Mouse (Mus musculus) brain, embryonic 14.5 days (tissue): ENCODE measurements around the gene Klhl8. TPM values are rescaled to one million over a fixed set of nuclear protein-coding genes. Genes with fewer than 3 reads are reported as not detected.
A peak's percentile ranks its signal among the peaks of the same experiment; 100 is the strongest.

Experiments
- DNase-seq: peaks from one replicate; pipeline ENCODE4 v3.0.0-alpha.2; 2011; ENCODE audit warnings: low read depth
- CTCF ChIP-seq: fragments of 200-500 bp; IDR thresholded peaks from 2 replicates; pipeline ENCODE4 v1.5.1; 2012; ENCODE audit warnings: inconsistent platforms, mild to moderate bottlenecking, moderate library complexity, borderline replicate concordance; ENCODE audit not compliant: insufficient read depth, insufficient read length; ENCODE audit errors: extremely low read depth
- POLR2A ChIP-seq: fragments of 200-500 bp; IDR thresholded peaks from 2 replicates; pipeline ENCODE4 v1.6.1; 2012; ENCODE audit warnings: mild to moderate bottlenecking, inconsistent platforms, borderline replicate concordance; ENCODE audit not compliant: poor library complexity, insufficient read depth, insufficient read length, severe bottlenecking; ENCODE audit errors: extremely low read depth
- polyA plus RNA-seq: library from polyadenylated mRNA; depleted of rRNA; stranded (reverse); fragments of >200 nt; gene quantifications from 2 replicates; pipeline ENCODE4 v1.2.3, GENCODE M21; 2012; rRNA removed

The Klhl8 gene
- polyA plus RNA-seq, 1 experiment: 35.6 TPM

DNA sequence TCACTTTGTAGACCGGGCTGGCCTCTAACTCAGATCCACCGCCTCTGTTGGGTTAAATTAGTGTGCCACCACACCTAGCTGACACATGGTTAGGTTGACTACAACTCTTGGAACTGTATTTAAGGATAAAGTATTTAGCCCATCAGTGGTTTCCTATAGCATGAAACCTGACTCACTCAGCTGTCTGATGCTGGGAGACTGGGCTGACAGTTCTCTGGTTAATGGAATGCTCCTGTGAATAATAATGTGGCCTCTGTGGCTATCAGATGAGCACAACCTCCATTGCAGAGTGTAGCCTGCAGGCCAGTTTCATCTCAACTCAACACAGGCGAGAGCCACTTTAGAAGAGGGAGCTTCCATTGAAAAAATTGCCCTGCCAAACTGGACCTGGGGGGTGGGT lies 94.3 kb downstream of the Klhl8 start:
- DNase-seq: no peak
- TF ChIP-seq POLR2A: no peak
- TF ChIP-seq CTCF: no peak

DNA sequence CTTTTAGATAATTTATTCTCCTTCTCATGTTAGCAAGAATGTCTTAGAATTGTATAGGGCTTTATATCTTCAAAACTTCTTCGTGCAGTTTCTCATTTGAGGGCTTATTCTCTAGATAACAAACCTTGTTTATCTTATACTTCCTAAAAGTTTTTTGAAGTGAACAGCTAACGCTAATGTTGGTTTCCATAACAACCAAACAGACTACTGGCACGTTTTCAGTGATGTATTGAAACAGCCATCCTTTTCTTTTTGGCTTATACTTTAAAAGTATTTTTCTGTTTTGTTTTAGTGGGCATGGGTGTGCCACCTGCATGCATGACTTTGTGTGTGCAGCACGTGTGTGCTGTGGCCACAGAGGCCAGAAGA lies 95.8 kb downstream of the Klhl8 start:
- DNase-seq: no peak
- TF ChIP-seq POLR2A (no peak), CTCF (no peak)

- TF ChIP-seq POLR2A (no peak), CTCF (no peak)
- peak; percentile 51 for DNase-seq
Observed at GRCm38 (mm10) chr5:103814551-103815248, 96.4 kb downstream of the Klhl8 start.

DNA sequence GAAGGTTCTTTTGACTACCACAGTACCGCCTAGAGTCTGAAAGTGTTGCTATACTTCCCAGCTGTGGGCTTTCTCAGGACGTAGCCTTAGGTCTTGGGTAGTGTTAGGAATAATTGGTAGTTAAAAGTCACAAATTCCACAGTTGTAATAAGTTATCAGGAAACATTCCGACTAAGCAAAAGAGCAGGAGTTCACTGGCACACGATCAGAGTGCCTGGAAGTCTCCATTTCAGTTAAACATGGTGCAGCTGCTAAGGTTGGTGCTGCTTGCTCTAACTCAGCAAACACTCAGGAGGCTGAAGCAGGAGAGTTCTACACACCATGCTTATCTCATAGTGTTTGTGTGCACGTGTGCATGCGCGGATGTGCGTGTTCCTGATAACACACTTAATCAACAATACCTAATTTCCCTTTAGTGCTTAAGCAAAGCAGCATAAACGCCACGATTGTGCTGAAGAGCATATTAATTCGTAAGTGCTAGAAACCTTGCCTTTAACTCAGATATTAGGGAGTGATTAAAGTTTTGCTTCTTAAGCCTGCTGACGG lies 97.0 kb downstream of the Klhl8 start:
- TF ChIP-seq CTCF (no peak), POLR2A (no peak)
- no peak for DNase-seq

GRCm38 (mm10) chr5:103813291-103813690 lies 97.8 kb downstream of the Klhl8 start:
- no peak for DNase-seq
- no peak for TF ChIP-seq POLR2A
- TF ChIP-seq CTCF: no peak

Other genes starting within 250 kb of the Klhl8 start
- 0.91 and 2.9 TPM in 2 replicates for gene Aff1, start 218.9 kb downstream of the Klhl8 start, polyA plus RNA-seq
- not detected in 2 replicates for gene Hsd17b13, start 66.2 kb upstream of the Klhl8 start, polyA plus RNA-seq
- 7.2 and 11.3 TPM in 2 replicates for gene Hsd17b11, start 110.7 kb upstream of the Klhl8 start, polyA plus RNA-seq
- gene Nudt9, start 135.0 kb upstream of the Klhl8 start, polyA plus RNA-seq: 45.6 and 45.7 TPM in 2 replicates
- not detected in 2 replicates for gene Gm17660, start 166.3 kb upstream of the Klhl8 start, polyA plus RNA-seq
- 75.9 and 150 TPM in 2 replicates for gene Sparcl1, start 202.5 kb upstream of the Klhl8 start, polyA plus RNA-seq